Mouse (Mus musculus) kidney, adult 2 months (tissue): ENCODE data around the gene Mettl16. TPM values are rescaled to one million over a fixed set of nuclear protein-coding genes. Genes with fewer than 3 reads are reported as not detected.

Source experiments
- DNase-seq: peaks from one replicate; pipeline ENCODE4 v3.0.0; 2021
- H3K27ac ChIP-seq: fragments of 200-500 bp; 2 replicates; pipeline ENCODE4 v1.5.1; 2012; ENCODE audit warnings: low read depth, low read length, control low read depth, inconsistent platforms; ENCODE audit not compliant: insufficient read depth
- H3K27me3 ChIP-seq: fragments of 200-500 bp; replicated peaks from 2 replicates; pipeline ENCODE4 v1.6.1; 2012; ENCODE audit warnings: mild to moderate bottlenecking, moderate library complexity, low read length, inconsistent platforms; ENCODE audit not compliant: control insufficient read depth, insufficient read depth
- H3K36me3 ChIP-seq: fragments of 200-500 bp; 2 replicates; pipeline ENCODE4 v1.6.1; 2012; ENCODE audit warnings: mild to moderate bottlenecking, moderate library complexity, low read length, inconsistent platforms; ENCODE audit not compliant: control insufficient read depth, insufficient read depth
- H3K4me1 ChIP-seq: fragments of 200-500 bp; 2 replicates; pipeline ENCODE4 v1.6.1; 2011; ENCODE audit warnings: low read length; ENCODE audit not compliant: control insufficient read depth, insufficient read depth
- H3K4me3 ChIP-seq: fragments of 200-500 bp; 2 replicates; pipeline ENCODE4 v1.5.1; 2011; ENCODE audit warnings: mild to moderate bottlenecking, low read depth, low read length, control low read depth; ENCODE audit not compliant: insufficient read depth
- CTCF ChIP-seq: fragments of 200-500 bp; conservative IDR thresholded peaks from 2 replicates; pipeline ENCODE4 v1.5.1; 2011; ENCODE audit warnings: low read depth, mild to moderate bottlenecking, control low read depth, low read length, moderate library complexity, mixed read lengths; ENCODE audit not compliant: insufficient read depth, insufficient read length
- POLR2A ChIP-seq: fragments of 200-500 bp; IDR thresholded peaks from one replicate; pipeline ENCODE4 v1.6.1; 2011; ENCODE audit warnings: low read depth, low read length, control low read depth
- WGBS: fragments of 180-500 bp; shearing (Covaris S2); methylation state at CpG from one replicate; pipeline ENCODE4 v1.1.7; 2018; 5-methylcytosine and 5-hydroxymethylcytosine counted together
- polyA plus RNA-seq: library from polyadenylated mRNA; depleted of rRNA; stranded (reverse); fragments of >200 nt; gene quantifications from 2 replicates; pipeline ENCODE4 v1.2.3, GENCODE M21; 2012; rRNA removed

The Mettl16 gene
- polyA plus RNA-seq, 1 experiment, result 3.8 TPM

GRCm38 (mm10) chr11:74868046-74868760 lies 97.6 kb downstream of the Mettl16 start:
- H3K27ac ChIP-seq, result no peak overlapping the region
- H3K27me3 ChIP-seq, result no peaks in the 10 kb centered on the region
- WGBS, result 89% methylated on average over 13 of the region's 13 CpGs
- TF ChIP-seq CTCF (no peak), POLR2A (no peak)
- H3K4me3 ChIP-seq, result no peak overlapping the region
- H3K4me1 ChIP-seq, result 0 out of 2 replicates have a peak, but pooled peaks cover 4% of the 10 kb centered on the region
- no peaks in the 10 kb centered on the region for H3K36me3 ChIP-seq
- DNase-seq, result no peak

GRCm38 (mm10) chr11:74869603-74870002 lies 99.0 kb downstream of the Mettl16 start:
- Histone ChIP-seq H3K27ac (no peak overlapping the region), H3K4me3 (no peak overlapping the region), H3K4me1 (0 out of 2 replicates have a peak, but pooled peaks cover 4% of the 10 kb centered on the region), H3K36me3 (no peaks in the 10 kb centered on the region), H3K27me3 (no peaks in the 10 kb centered on the region)
- WGBS, result 88% methylated on average over 6 of the region's 6 CpGs
- no peak for DNase-seq
- TF ChIP-seq POLR2A, result no peak

GRCm38 (mm10) chr11:74870544-74870943 lies 99.9 kb downstream of the Mettl16 start:
- Histone ChIP-seq H3K27me3 (no peaks in the 10 kb centered on the region), H3K4me1 (0 out of 2 replicates have a peak, but pooled peaks cover 4% of the 10 kb centered on the region), H3K4me3 (no peak overlapping the region), H3K27ac (no peak overlapping the region), H3K36me3 (no peaks in the 10 kb centered on the region)
- DNase-seq, result peak; percentile 31
- TF ChIP-seq POLR2A (no peak), CTCF (no peak)
- 47% methylated on average over 4 of the region's 4 CpGs for WGBS

- TF ChIP-seq CTCF, result no peak; the same call in 1 of the 2 replicates
- WGBS, result 35% methylated on average over 12 of the region's 12 CpGs
- H3K27me3 ChIP-seq, result no peaks in the 10 kb centered on the region
- H3K4me3 ChIP-seq, result no peak overlapping the region
- H3K27ac ChIP-seq, result no peak overlapping the region
- H3K36me3 ChIP-seq, result no peaks in the 10 kb centered on the region
- H3K4me1 ChIP-seq, result 0 out of 2 replicates have a peak, but pooled peaks cover 4% of the 10 kb centered on the region
- no peak for DNase-seq
Measured at GRCm38 (mm10) chr11:74870991-74871622, 100.5 kb downstream of the Mettl16 start.

- no peak overlapping the region for H3K4me3 ChIP-seq
- TF ChIP-seq CTCF, result no peak
- no peak for TF ChIP-seq POLR2A
- H3K27ac ChIP-seq, result no peak overlapping the region
- no peak for DNase-seq
- H3K36me3 ChIP-seq, result no peaks in the 10 kb centered on the region
- WGBS, result 76% methylated on average over 3 of the region's 3 CpGs
- peaks cover under 1% of the 10 kb centered on the region; the same call in 1 of the 2 replicates for H3K4me1 ChIP-seq
- H3K27me3 ChIP-seq, result no peaks in the 10 kb centered on the region
Measured at GRCm38 (mm10) chr11:74874630-74875029, 104.0 kb downstream of the Mettl16 start.

GRCm38 (mm10) chr11:74876801-74877200 lies 106.2 kb downstream of the Mettl16 start:
- Histone ChIP-seq H3K27me3 (no peaks in the 10 kb centered on the region), H3K4me3 (no peak overlapping the region), H3K4me1 (no peaks in the 10 kb centered on the region; the same call in 1 of the 2 replicates), H3K27ac (no peak overlapping the region), H3K36me3 (no peaks in the 10 kb centered on the region)
- 15% methylated on average over 9 of the region's 9 CpGs for WGBS
- peak; percentile 51 for DNase-seq
- TF ChIP-seq CTCF, result no peak
- no peak for TF ChIP-seq POLR2A

Other genes starting within 250 kb of the Mettl16 start
- 24.9 and 29.4 TPM in 2 replicates for gene Rap1gap2, start 159.9 kb upstream of the Mettl16 start, polyA plus RNA-seq
- gene Ccdc92b, start 151.2 kb upstream of the Mettl16 start, polyA plus RNA-seq, result 0.13 and 0.18 TPM in 2 replicates
- gene Cluh, start 121.3 kb upstream of the Mettl16 start, polyA plus RNA-seq, result 115 and 119 TPM in 2 replicates
- 20.5 and 26.7 TPM in 2 replicates for gene Pafah1b1, start 46.2 kb upstream of the Mettl16 start, polyA plus RNA-seq
- gene Mnt, start 60.1 kb downstream of the Mettl16 start, polyA plus RNA-seq, result 12.8 and 13.9 TPM in 2 replicates
- 27.5 and 31.0 TPM in 2 replicates for gene Sgsm2, start 126.2 kb downstream of the Mettl16 start, polyA plus RNA-seq
- gene Tsr1, start 127.2 kb downstream of the Mettl16 start, polyA plus RNA-seq, result 6.3 and 6.6 TPM in 2 replicates
- gene Smg6, start 155.0 kb downstream of the Mettl16 start, polyA plus RNA-seq, result 35.2 and 40.1 TPM in 2 replicates
- 49.7 and 52.0 TPM in 2 replicates for gene Srr, start 155.1 kb downstream of the Mettl16 start, polyA plus RNA-seq